Mouse (Mus musculus) embryonic facial prominence, embryonic 10.5 days (tissue): ENCODE data around the gene Hadhb. TPM values are rescaled to one million over a fixed set of nuclear protein-coding genes. Genes with fewer than 3 reads are reported as not detected.

Source experiments
- DNase-seq: peaks from one replicate; pipeline ENCODE4 v3.0.0-alpha.2; 2017; ENCODE audit warnings: low spot score
- H3K27ac ChIP-seq: fragments of 300-500 bp; sonication (generic); replicated peaks from 2 replicates; pipeline ENCODE4 v1.5.1; 2016; ENCODE audit warnings: mild to moderate bottlenecking
- H3K27me3 ChIP-seq: fragments of 300-500 bp; sonication (generic); replicated peaks from 2 replicates; pipeline ENCODE4 v1.6.1; 2016; ENCODE audit warnings: low read depth, mild to moderate bottlenecking; ENCODE audit not compliant: poor library complexity, severe bottlenecking
- H3K36me3 ChIP-seq: fragments of 300-500 bp; sonication (generic); replicated peaks from 2 replicates; pipeline ENCODE4 v1.6.1; 2016; ENCODE audit warnings: mild to moderate bottlenecking, moderate library complexity
- H3K4me1 ChIP-seq: fragments of 300-500 bp; sonication (generic); 2 replicates; pipeline ENCODE4 v1.6.1; 2016
- H3K4me3 ChIP-seq: fragments of 300-500 bp; sonication (generic); 2 replicates; pipeline ENCODE4 v1.5.1; 2016; ENCODE audit warnings: mild to moderate bottlenecking, moderate library complexity
- H3K9me3 ChIP-seq: fragments of 300-500 bp; sonication (generic); 2 replicates; pipeline ENCODE4 v1.6.1; 2016; ENCODE audit warnings: mild to moderate bottlenecking
- WGBS: fragments of 180-500 bp; shearing (Covaris S2); methylation state at CpG from one replicate; pipeline ENCODE4 v1.1.7; 2016; 5-methylcytosine and 5-hydroxymethylcytosine counted together
- microRNA counts: library from miRNA; unstranded; fragments of <30 nt; microRNA quantifications from one replicate; lab custom pipeline; 2017
- microRNA-seq: library from miRNA; unstranded; fragments of <30 nt; microRNA quantifications from one replicate; pipeline ENCODE4, GENCODE M21; 2017
- polyA plus RNA-seq: library from polyadenylated mRNA; unstranded; fragments of >200 nt; fragmentation: Nextera tagmentation; extraction: Ambion mirVana; gene quantifications from 2 replicates; pipeline ENCODE4 v1.2.1, GENCODE M21; 2016

The Hadhb gene
- polyA plus RNA-seq, 1 experiment from 2014 or later, result 109 TPM

- Histone ChIP-seq H3K9me3 (peaks cover 6% of the 10 kb centered on the region; the same call in 1 of the 2 replicates), H3K27me3 (no peaks in the 10 kb centered on the region), H3K4me3 (peak overlapping the region; percentile 76), H3K36me3 (peaks cover 12% of the 10 kb centered on the region), H3K4me1 (peaks cover 30% of the 10 kb centered on the region), H3K27ac (peak overlapping the region; percentile 88)
- no peak for DNase-seq
- WGBS, result 61% methylated on average over 16 of the region's 16 CpGs
Observed at GRCm38 (mm10) chr5:30231891-30232270, 76.8 kb downstream of the Hadhb start.

DNA sequence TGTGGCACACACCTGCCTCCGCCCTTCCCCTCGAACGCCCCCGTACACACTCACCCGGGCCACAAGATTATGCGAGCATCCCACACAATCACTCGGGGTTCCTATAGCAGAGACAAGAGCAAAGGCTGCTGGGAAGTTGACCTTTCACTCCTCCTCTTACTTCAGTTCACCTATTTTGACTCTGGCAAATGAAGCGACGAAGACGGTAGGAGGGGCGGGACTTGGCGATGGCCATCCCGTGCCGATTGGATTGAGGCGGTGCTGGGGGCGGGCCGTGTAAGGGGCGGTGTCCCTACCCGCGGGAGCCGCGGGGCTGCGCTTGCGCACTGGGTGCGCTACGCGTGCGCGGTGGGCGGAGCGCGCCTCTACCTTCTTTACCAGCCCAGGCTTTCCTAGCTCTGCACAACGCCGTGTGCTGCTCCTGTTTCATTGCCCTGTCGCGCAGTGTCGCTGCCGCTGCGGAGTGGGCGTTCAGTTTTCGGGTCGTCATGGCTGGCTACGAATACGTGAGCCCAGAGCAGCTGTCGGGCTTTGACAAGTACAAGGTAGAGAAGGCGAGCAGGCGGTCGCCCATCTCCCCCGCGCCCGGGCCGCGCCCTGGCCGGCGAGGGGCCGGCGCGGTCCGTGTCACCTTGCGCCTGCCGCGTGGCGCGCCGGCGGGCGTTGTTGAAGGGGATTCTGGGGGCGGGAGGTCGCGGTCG is 77.4 kb downstream of the Hadhb start, which contains the start of gene Selenoi:
Gene Selenoi, plus strand, starts transcription at position 311 of the 701 bp plus-strand sequence.
- peak; percentile 98 for DNase-seq
- H3K4me1 ChIP-seq, result peaks cover 30% of the 10 kb centered on the region
- peaks cover 12% of the 10 kb centered on the region for H3K36me3 ChIP-seq
- WGBS, result 2% methylated on average over 71 of the region's 71 CpGs
- H3K9me3 ChIP-seq, result peaks cover 6% of the 10 kb centered on the region; the same call in 1 of the 2 replicates
- peak within 1 kb of the TSS; percentile 76 for H3K4me3 ChIP-seq
- no peaks in the 10 kb centered on the region for H3K27me3 ChIP-seq
- H3K27ac ChIP-seq, result peak within 1 kb of the TSS; percentile 88

GRCm38 (mm10) chr5:30233042-30233441 is 78.0 kb downstream of the Hadhb start:
- no peak for DNase-seq
- no peaks in the 10 kb centered on the region for H3K27me3 ChIP-seq
- peak overlapping the region; percentile 76 for H3K4me3 ChIP-seq
- peaks cover 15% of the 10 kb centered on the region for H3K36me3 ChIP-seq
- 6% methylated on average over 15 of the region's 15 CpGs for WGBS
- peaks cover 6% of the 10 kb centered on the region; the same call in 1 of the 2 replicates for H3K9me3 ChIP-seq
- peak overlapping the region; percentile 88 for H3K27ac ChIP-seq
- peaks cover 30% of the 10 kb centered on the region for H3K4me1 ChIP-seq

- 76% methylated on average over 8 of the region's 8 CpGs for WGBS
- peaks cover 6% of the 10 kb centered on the region; the same call in 1 of the 2 replicates for H3K9me3 ChIP-seq
- H3K27ac ChIP-seq, result no peak overlapping the region
- H3K4me1 ChIP-seq, result peaks cover 30% of the 10 kb centered on the region
- DNase-seq, result no peak
- peak overlapping the region; percentile 76 for H3K4me3 ChIP-seq
- H3K36me3 ChIP-seq, result peaks cover 25% of the 10 kb centered on the region
- no peaks in the 10 kb centered on the region for H3K27me3 ChIP-seq
Observed at GRCm38 (mm10) chr5:30233979-30234378, 78.9 kb downstream of the Hadhb start.

MicroRNAs within 50 kb of the gene (microRNA counts, 519-probe panel; counts per million panel counts)
- microRNA mmu-miR-1960 (lab: Ali Mortazavi, UCI), result 4,109 counts per million, percentile 78 among the panel's probes with 10 or more counts

Small RNA genes within 50 kb of the gene (microRNA-seq; reads per million reads assigned to microRNA genes)
- gene Mir1960, result 1.8 reads per million

Other genes starting within 250 kb of the Hadhb start
- not detected in 2 replicates for gene Il6, start 142.1 kb upstream of the Hadhb start, polyA plus RNA-seq
- 379 and 382 TPM in 2 replicates for gene Tyms, start 81.6 kb upstream of the Hadhb start, polyA plus RNA-seq
- 1.7 and 2.1 TPM in 2 replicates for gene Garem2, start 50.1 kb upstream of the Hadhb start, polyA plus RNA-seq
- gene 3110082J24Rik, start 49.2 kb upstream of the Hadhb start, polyA plus RNA-seq, result 0.54 and 0.65 TPM in 2 replicates
- 102 and 114 TPM in 2 replicates for gene Hadha, start 86 bp upstream of the Hadhb start, polyA plus RNA-seq
- not detected in 2 replicates for gene Adgrf3, start 50.5 kb downstream of the Hadhb start, polyA plus RNA-seq
- gene Selenoi, start 77.3 kb downstream of the Hadhb start, polyA plus RNA-seq, result 21.0 and 21.7 TPM in 2 replicates
- 0.22 and 0.25 TPM in 2 replicates for gene Drc1, start 126.1 kb downstream of the Hadhb start, polyA plus RNA-seq